Mouse (Mus musculus) inflammation-experienced regulatory T-cells (primary cell): Measurements from ENCODE around the gene Skint5. TPM values are rescaled to one million over a fixed set of nuclear protein-coding genes. Genes with fewer than 3 reads are reported as not detected.

ENCODE experiments used
- polyA plus RNA-seq, 2 experiments: library from polyadenylated mRNA; unstranded; fragments of 100-300 nt; shearing (Covaris generic); gene quantifications; one replicate each; pipeline ENCODE4 v1.2.1; 2017

Skint5 gene
- polyA plus RNA-seq: 1 to 10 TPM in 1 of 2 experiments, under 1 TPM in 1; 0.13 to 1.4 TPM

DNA sequence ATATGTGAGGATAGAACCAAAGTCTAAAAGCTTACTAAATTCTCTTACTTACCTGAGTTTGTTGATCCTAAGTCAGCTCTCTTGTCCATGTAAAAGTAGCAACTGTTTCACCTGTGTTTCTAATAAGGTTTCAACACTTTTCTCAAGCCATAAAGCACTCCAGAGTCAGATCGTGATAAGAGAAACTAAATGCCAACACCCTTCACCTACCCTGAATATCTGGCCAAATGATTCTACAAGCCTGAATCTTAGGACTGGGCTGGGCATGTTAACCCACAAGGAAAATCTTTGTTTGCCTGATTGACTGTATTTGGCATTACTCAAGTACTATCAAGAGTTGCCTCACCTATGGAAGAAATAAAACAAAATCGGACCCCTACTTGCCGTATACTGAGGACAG lies at the start of gene Skint5:
Skint5 (minus strand) TSS at position 101 of the 400 bp plus-strand sequence.

Other genes starting within 250 kb of the Skint5 start
- gene Skint11, start 163.9 kb upstream of the Skint5 start, polyA plus RNA-seq: under 1 TPM in 1 of 2 experiments, not detected in 1; 0.82 TPM